ENCODE assay signal across 8 mouse cellular contexts in genomic region chr11:95259088-95259849, GRCm38 (mm10). TPM values are rescaled to one million over a fixed set of nuclear protein-coding genes. Genes with fewer than 3 reads are reported as not detected.
DNase-seq lines count a peak whose midpoint lies in the region; ATAC-seq and TF ChIP-seq lines count a peak whose summit lies in the region.

No protein-coding gene starts in this region.

- peak overlapping the region; percentile 75 for H3K4me3 ChIP-seq in ES-Bruce4 (ENCODE audit: low read depth, low read length)
- H3K4me3 ChIP-seq in forebrain, embryonic 12.5 days (replicated peaks), result peak overlapping the region; percentile 46
- H3K4me3 ChIP-seq in heart, postnatal 0 days (ENCODE audit: low read depth, low read length), result peak overlapping the region; percentile 53
- H3K4me3 ChIP-seq in liver, embryonic 15.5 days (replicated peaks), result peak overlapping the region; percentile 65
- H3K4me3 ChIP-seq in neural tube, embryonic 11.5 days (ENCODE audit: low read depth, low read length), result peak overlapping the region; percentile 43
- peak overlapping the region; percentile 73 for H3K4me3 ChIP-seq in stomach, embryonic 16.5 days (replicated peaks; ENCODE audit: low read length)

- H3K4me2 ChIP-seq in forebrain, embryonic 12.5 days, result peak overlapping the region; percentile 69
- peak overlapping the region; percentile 69 for H3K4me2 ChIP-seq in heart, postnatal 0 days (ENCODE audit: low read depth, low read length)
- H3K4me2 ChIP-seq in liver, embryonic 15.5 days, result peak overlapping the region; percentile 94
- H3K4me2 ChIP-seq in neural tube, embryonic 11.5 days (ENCODE audit: low read depth), result peak overlapping the region; percentile 69
- H3K4me2 ChIP-seq in stomach, embryonic 16.5 days (ENCODE audit: low read depth, low read length), result peak overlapping the region; percentile 97

- TF ChIP-seq EP300 in ES-Bruce4 (IDR thresholded peaks at IDR 0.05; ENCODE audit: insufficient read depth, low read depth, low read length), result no peak
- no peak; the same call in 1 of the 2 replicates for TF ChIP-seq EP300 in heart, postnatal 0 days (IDR thresholded peaks at IDR 0.05; ENCODE audit: low read depth)

- H3K27me3 ChIP-seq in ES-Bruce4 (ENCODE audit: control insufficient read depth, insufficient read depth, low read length, poor library complexity, severe bottlenecking), result no peaks in the 10 kb centered on the region
- H3K27me3 ChIP-seq in forebrain, embryonic 12.5 days, result peaks cover 43% of the 10 kb centered on the region
- 0 out of 2 replicates have a peak, but pooled peaks cover 8% of the 10 kb centered on the region for H3K27me3 ChIP-seq in heart, postnatal 0 days (ENCODE audit: control insufficient read depth, insufficient read depth, low read length)
- peaks cover 64% of the 10 kb centered on the region for H3K27me3 ChIP-seq in liver, embryonic 15.5 days
- H3K27me3 ChIP-seq in neural tube, embryonic 11.5 days (ENCODE audit: control insufficient read depth, insufficient read depth, low read length), result no peaks in the 10 kb centered on the region
- H3K27me3 ChIP-seq in stomach, embryonic 16.5 days (ENCODE audit: control insufficient read depth, insufficient read depth, low read length), result no peaks in the 10 kb centered on the region

- TF ChIP-seq CTCF in ES-Bruce4 (IDR thresholded peaks at IDR 0.05; ENCODE audit: low read depth, low read length), result peak; percentile 99
- TF ChIP-seq CTCF in heart, postnatal 0 days (IDR thresholded peaks at IDR 0.05; ENCODE audit: low read depth), result peak; percentile 98

- no peaks in the 10 kb centered on the region for H3K36me3 ChIP-seq in ES-Bruce4 (ENCODE audit: control insufficient read depth, insufficient read depth, low read length, poor library complexity, severe bottlenecking)
- no peaks in the 10 kb centered on the region for H3K36me3 ChIP-seq in forebrain, embryonic 12.5 days (replicated peaks)
- no peaks in the 10 kb centered on the region for H3K36me3 ChIP-seq in heart, postnatal 0 days (replicated peaks; ENCODE audit: control insufficient read depth, insufficient read depth, low read length)
- no peaks in the 10 kb centered on the region for H3K36me3 ChIP-seq in liver, embryonic 15.5 days (replicated peaks)
- H3K36me3 ChIP-seq in neural tube, embryonic 11.5 days (ENCODE audit: control insufficient read depth, insufficient read depth, low read length), result no peaks in the 10 kb centered on the region
- H3K36me3 ChIP-seq in stomach, embryonic 16.5 days (ENCODE audit: control insufficient read depth, insufficient read depth, low read length), result no peaks in the 10 kb centered on the region

- peak overlapping the region; percentile 91 for H3K9ac ChIP-seq in ES-Bruce4 (ENCODE audit: low read depth, poor library complexity, severe bottlenecking)
- H3K9ac ChIP-seq in forebrain, embryonic 12.5 days, result peak overlapping the region; percentile 61
- H3K9ac ChIP-seq in heart, postnatal 0 days (replicated peaks; ENCODE audit: low read depth, low read length), result peak overlapping the region; percentile 42
- H3K9ac ChIP-seq in liver, embryonic 15.5 days, result peak overlapping the region; percentile 63
- H3K9ac ChIP-seq in neural tube, embryonic 11.5 days (ENCODE audit: low read length), result peak overlapping the region; percentile 69
- H3K9ac ChIP-seq in stomach, embryonic 16.5 days (ENCODE audit: low read length), result peak overlapping the region; percentile 83

- peak; percentile 79 for DNase-seq in c-Kit-positive CD71-positive TER-119-positive erythroid progenitor cells, embryonic 14.5 days (ENCODE audit: low spot score)
- peak; percentile 82 for DNase-seq in heart, postnatal 0 days (ENCODE audit: low spot score)
- DNase-seq in kidney, postnatal 4 days, result peak; percentile 95 to 96
- peak; percentile 92 for DNase-seq in neural tube, embryonic 11.5 days (ENCODE audit: low spot score)

- H3K4me1 ChIP-seq in ES-Bruce4 (ENCODE audit: control insufficient read depth, insufficient read depth, low read length), result peaks cover 1% of the 10 kb centered on the region
- peaks cover 26% of the 10 kb centered on the region for H3K4me1 ChIP-seq in forebrain, embryonic 12.5 days
- H3K4me1 ChIP-seq in heart, postnatal 0 days (ENCODE audit: control insufficient read depth, insufficient read depth), result 0 out of 2 replicates have a peak, but pooled peaks cover 6% of the 10 kb centered on the region
- H3K4me1 ChIP-seq in liver, embryonic 15.5 days (replicated peaks), result peaks cover 33% of the 10 kb centered on the region
- 0 out of 2 replicates have a peak, but pooled peaks cover 2% of the 10 kb centered on the region for H3K4me1 ChIP-seq in neural tube, embryonic 11.5 days (ENCODE audit: control insufficient read depth, insufficient read depth, low read length)
- H3K4me1 ChIP-seq in stomach, embryonic 16.5 days (ENCODE audit: control insufficient read depth, insufficient read depth, low read length), result peaks cover 13% of the 10 kb centered on the region; the same call in 1 of the 2 replicates

- ATAC-seq in forebrain, embryonic 12.5 days (ENCODE audit: low FRiP score), result peak; percentile 82
- ATAC-seq in heart, postnatal 0 days (ENCODE audit: insufficient read depth, low read depth), result peak; percentile 76
- peak; percentile 68 for ATAC-seq in liver, embryonic 15.5 days (ENCODE audit: insufficient read depth)
- peak; percentile 72 for ATAC-seq in neural tube, embryonic 11.5 days (ENCODE audit: insufficient read depth, low FRiP score, low TSS enrichment)
- ATAC-seq in stomach, embryonic 16.5 days (ENCODE audit: insufficient read depth, low FRiP score), result peak; percentile 76

- H3K9me3 ChIP-seq in ES-Bruce4 (replicated peaks; ENCODE audit: control insufficient read depth, insufficient read depth, low read length, poor library complexity, severe bottlenecking), result no peaks in the 10 kb centered on the region
- no peaks in the 10 kb centered on the region for H3K9me3 ChIP-seq in forebrain, embryonic 12.5 days
- no peaks in the 10 kb centered on the region for H3K9me3 ChIP-seq in heart, postnatal 0 days (replicated peaks; ENCODE audit: control insufficient read depth, low read length)
- H3K9me3 ChIP-seq in liver, embryonic 15.5 days (replicated peaks), result no peaks in the 10 kb centered on the region
- no peaks in the 10 kb centered on the region for H3K9me3 ChIP-seq in neural tube, embryonic 11.5 days (ENCODE audit: control insufficient read depth, low read length)
- no peaks in the 10 kb centered on the region for H3K9me3 ChIP-seq in stomach, embryonic 16.5 days (replicated peaks; ENCODE audit: control insufficient read depth, low read length)

- under 1% methylated on average over 73 of the region's 73 CpGs for WGBS in forebrain, embryonic 12.5 days
- WGBS in heart, postnatal 0 days, result under 1% methylated on average over 68 of the region's 73 CpGs
- under 1% methylated on average over 73 of the region's 73 CpGs for WGBS in liver, embryonic 15.5 days (ENCODE audit: insufficient replicate concordance)
- under 1% methylated on average over 66 of the region's 73 CpGs for WGBS in neural tube, embryonic 11.5 days
- WGBS in stomach, embryonic 16.5 days, result under 1% methylated on average over 73 of the region's 73 CpGs

- no peak overlapping the region for H3K27ac ChIP-seq in ES-Bruce4 (ENCODE audit: insufficient read depth, low read length)
- 0 out of 2 replicates have a peak overlapping the region, but pooled peaks have one; percentile 42 for H3K27ac ChIP-seq in forebrain, embryonic 12.5 days
- peak overlapping the region; percentile 57 for H3K27ac ChIP-seq in heart, postnatal 0 days (ENCODE audit: low read depth)
- H3K27ac ChIP-seq in liver, embryonic 15.5 days (replicated peaks), result peak overlapping the region; percentile 59
- no peak overlapping the region for H3K27ac ChIP-seq in neural tube, embryonic 11.5 days (ENCODE audit: low read depth, low read length)
- H3K27ac ChIP-seq in stomach, embryonic 16.5 days (ENCODE audit: low read length), result peak overlapping the region; percentile 81

- no peak for TF ChIP-seq POLR2A in ES-Bruce4 (IDR thresholded peaks at IDR 0.05; ENCODE audit: insufficient read depth, low read length)

RNA-seq across cellular contexts. Expression of gene Tac4, which starts 2.1 kb away (rescaled TPM):
- polyA plus RNA-seq in ES-Bruce4 (2011; ENCODE audit: insufficient read depth, insufficient read length, low read depth, missing spikeins), result not detected in 2 replicates
- polyA plus RNA-seq in forebrain, embryonic 12.5 days (2016; fragmentation: Nextera tagmentation; extraction: Ambion mirVana), result 0.20 TPM in 1 of 2 replicates, not detected in the other
- not detected in 2 replicates for total RNA-seq in heart, postnatal 0 days (2014; rRNA removed; ENCODE audit: low replicate concordance)
- polyA plus RNA-seq in heart, postnatal 0 days (2015; fragmentation: Nextera tagmentation; extraction: Ambion mirVana), result not detected in 2 replicates
- polyA plus RNA-seq in liver, embryonic 15.5 days (2015; fragmentation: Nextera tagmentation; extraction: Ambion mirVana), result not detected in 2 replicates
- polyA plus RNA-seq in neural tube, embryonic 11.5 days (2014; fragmentation: Nextera tagmentation; extraction: Ambion mirVana), result 0.24 and 0.32 TPM in 2 replicates
- 0.10 and 0.24 TPM in 2 replicates for polyA plus RNA-seq in stomach, embryonic 16.5 days (2015; fragmentation: Nextera tagmentation; extraction: Ambion mirVana)

RNA-seq across cellular contexts. Expression of gene Kat7, which starts 50.8 kb away (rescaled TPM):
- polyA plus RNA-seq in ES-Bruce4 (2011; ENCODE audit: insufficient read depth, insufficient read length, low read depth, missing spikeins), result 129 and 133 TPM in 2 replicates
- polyA plus RNA-seq in forebrain, embryonic 12.5 days (2016; fragmentation: Nextera tagmentation; extraction: Ambion mirVana), result 83.9 and 92.1 TPM in 2 replicates
- 54.7 and 85.6 TPM in 2 replicates for total RNA-seq in heart, postnatal 0 days (2014; rRNA removed; ENCODE audit: low replicate concordance)
- 28.5 and 29.9 TPM in 2 replicates for polyA plus RNA-seq in heart, postnatal 0 days (2015; fragmentation: Nextera tagmentation; extraction: Ambion mirVana)
- polyA plus RNA-seq in liver, embryonic 15.5 days (2015; fragmentation: Nextera tagmentation; extraction: Ambion mirVana), result 30.6 and 30.8 TPM in 2 replicates
- polyA plus RNA-seq in neural tube, embryonic 11.5 days (2014; fragmentation: Nextera tagmentation; extraction: Ambion mirVana), result 86.8 and 87.9 TPM in 2 replicates
- 59.3 and 66.0 TPM in 2 replicates for polyA plus RNA-seq in stomach, embryonic 16.5 days (2015; fragmentation: Nextera tagmentation; extraction: Ambion mirVana)

Comparison
In these comparisons a context has a peak if more than half of its experiments do, and no peak if none do; other contexts are left out.
1. H3K27ac ChIP-seq: peak in forebrain, embryonic 12.5 days (single experiment), heart, postnatal 0 days (single experiment), liver, embryonic 15.5 days (single experiment) and stomach, embryonic 16.5 days (single experiment); none in ES-Bruce4 (single experiment) and neural tube, embryonic 11.5 days (single experiment).
2. Peak in every context shown above with its lines, with median percentiles within 50 percentile points of each other: H3K4me3 ChIP-seq, H3K9ac ChIP-seq, DNase-seq, ATAC-seq and H3K4me2 ChIP-seq.